Mouse (Mus musculus) C2C12 (cell line): ENCODE data around the gene Ppp2r3a. TPM values are rescaled to one million over a fixed set of nuclear protein-coding genes. Genes with fewer than 3 reads are reported as not detected.

Experiments used
- H3K27me3 ChIP-seq: one replicate; pipeline ENCODE4 v1.6.1; 2011; ENCODE audit not compliant: control insufficient read depth, insufficient read depth, insufficient read length
- H3K36me3 ChIP-seq: one replicate; pipeline ENCODE4 v1.6.1; 2011; ENCODE audit not compliant: control insufficient read depth, insufficient read depth
- H3K4me3 ChIP-seq: one replicate; pipeline ENCODE4 v1.5.1; 2011; ENCODE audit warnings: mild to moderate bottlenecking, control low read depth; ENCODE audit not compliant: poor library complexity, insufficient read depth, severe bottlenecking
- H3K79me2 ChIP-seq: one replicate; pipeline ENCODE4 v1.6.1; 2011; ENCODE audit not compliant: control insufficient read depth, insufficient read depth
- H3K79me3 ChIP-seq: one replicate; pipeline ENCODE4 v1.6.1; 2011; ENCODE audit warnings: low read depth, control low read depth
- H3ac ChIP-seq: one replicate; pipeline ENCODE3; 2011; ENCODE audit warnings: low read depth; ENCODE audit not compliant: control insufficient read depth, insufficient read length
- CEBPB ChIP-seq: IDR thresholded peaks from one replicate; pipeline ENCODE4 v1.6.1; 2011; ENCODE audit warnings: low read depth, mild to moderate bottlenecking, control low read depth, moderate library complexity
- CTCF ChIP-seq: IDR thresholded peaks from one replicate; pipeline ENCODE4 v1.5.1; 2011; ENCODE audit not compliant: control insufficient read depth, insufficient read depth, insufficient read length
- FOSL1 ChIP-seq: IDR thresholded peaks from one replicate; pipeline ENCODE4 v1.8.0; 2011; ENCODE audit warnings: mild to moderate bottlenecking, low read length; ENCODE audit not compliant: poor library complexity, insufficient read depth, severe bottlenecking
- MAX ChIP-seq: IDR thresholded peaks from one replicate; pipeline ENCODE4 v1.6.1; 2011; ENCODE audit warnings: mild to moderate bottlenecking, control low read depth
- MYOD1 ChIP-seq: IDR thresholded peaks from one replicate; pipeline ENCODE4 v1.6.1; 2011; ENCODE audit warnings: low read depth; ENCODE audit not compliant: control insufficient read depth, insufficient read length
- MYOG ChIP-seq: IDR thresholded peaks from one replicate; pipeline ENCODE4 v1.6.1; 2011; ENCODE audit not compliant: control insufficient read depth, insufficient read length; ENCODE audit errors: extremely low read depth
- USF1 ChIP-seq: IDR thresholded peaks from one replicate; pipeline ENCODE4 v1.6.1; 2011; ENCODE audit warnings: low read depth, mild to moderate bottlenecking, control low read depth, moderate library complexity
- polyA plus RNA-seq: library from polyadenylated mRNA; unstranded; fragments of >200 nt; fragmentation: generic; extraction: Trizol; gene quantifications from one replicate; pipeline ENCODE4 v1.2.1, GENCODE M21; 2012; ENCODE audit warnings: missing spikeins

The Ppp2r3a gene
- polyA plus RNA-seq, 1 experiment, result 2.4 TPM

DNA sequence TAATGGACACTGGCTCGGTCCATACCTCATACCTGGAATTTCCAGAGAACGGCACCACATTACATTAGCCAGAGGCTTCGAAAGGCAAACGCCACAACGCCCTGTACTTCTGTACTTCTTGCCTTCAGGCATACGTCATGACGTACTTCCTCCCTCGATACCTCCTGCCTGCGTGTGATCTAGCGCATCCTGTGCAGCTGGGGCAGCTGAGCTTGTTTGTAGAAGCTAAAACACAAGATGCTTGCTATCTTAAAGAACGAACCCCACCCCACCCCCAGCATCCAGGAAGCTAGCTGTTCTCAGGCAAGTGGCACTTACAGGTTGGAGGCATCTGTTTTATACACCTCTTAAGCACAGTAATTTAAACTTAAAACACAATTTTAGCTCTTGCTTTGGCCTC is 190.6 kb downstream of the Ppp2r3a start:
- H3K79me3 ChIP-seq, result no peaks in the 10 kb centered on the region
- TF ChIP-seq MAX (no peak), CTCF (no peak), CEBPB (no peak), MYOD1 (no peak), MYOG (no peak), FOSL1 (no peak), USF1 (no peak)
- H3K79me2 ChIP-seq, result no peaks in the 10 kb centered on the region
- H3ac ChIP-seq, result no peak overlapping the region
- no peaks in the 10 kb centered on the region for H3K27me3 ChIP-seq
- no peaks in the 10 kb centered on the region for H3K36me3 ChIP-seq
- no peak overlapping the region for H3K4me3 ChIP-seq

DNA sequence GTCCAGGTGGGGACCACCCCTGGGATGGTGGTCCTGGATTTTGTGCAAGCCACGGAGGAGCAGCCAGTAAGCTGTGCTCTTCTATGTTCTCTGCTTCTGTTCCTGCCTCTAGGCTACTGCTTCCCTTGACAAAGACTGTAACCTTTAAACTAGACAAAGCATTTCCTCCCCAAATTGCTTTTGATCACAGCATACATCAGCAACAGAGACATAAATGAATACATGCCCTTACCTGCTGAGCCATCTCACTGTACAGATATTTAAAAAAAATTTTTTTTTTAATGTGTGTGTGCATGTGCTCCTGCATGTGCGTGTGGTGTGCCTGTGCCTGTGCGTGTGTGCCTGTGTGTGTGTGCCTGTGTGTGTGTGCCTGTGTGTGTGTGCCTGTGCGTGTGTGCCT is 194.4 kb downstream of the Ppp2r3a start:
- H3K4me3 ChIP-seq, result no peak overlapping the region

More for the DNA sequence above, 194.4 kb downstream of the Ppp2r3a start:
- H3ac ChIP-seq, result no peak overlapping the region
- H3K27me3 ChIP-seq, result no peaks in the 10 kb centered on the region
- H3K79me3 ChIP-seq, result no peaks in the 10 kb centered on the region
- H3K36me3 ChIP-seq, result no peaks in the 10 kb centered on the region
- TF ChIP-seq CEBPB, result no peak
- no peaks in the 10 kb centered on the region for H3K79me2 ChIP-seq

Other genes starting within 250 kb of the Ppp2r3a start
- 17.5 TPM for gene Pccb, start 216.9 kb downstream of the Ppp2r3a start, polyA plus RNA-seq
- 7.6 TPM for gene Msl2, start 177.7 kb downstream of the Ppp2r3a start, polyA plus RNA-seq